Mouse (Mus musculus) brain, adult 10 weeks (tissue): ENCODE results near the gene Zbtb7b. TPM values are rescaled to one million over a fixed set of nuclear protein-coding genes. Genes with fewer than 3 reads are reported as not detected.

ENCODE experiments used
- polyA plus RNA-seq: library from polyadenylated mRNA; stranded (reverse); fragments of 350-450 nt; fragmentation: Illumina TruSeq; extraction: RNeasy Lipid Tissue Mini Kit (QIAGEN cat#74804); gene quantifications from one replicate; pipeline ENCODE4 v1.2.3, GENCODE M21; 2015; ENCODE audit warnings: low read depth, low replicate concordance

Gene Zbtb7b
- polyA plus RNA-seq: 17.3 TPM

GRCm38 (mm10) chr3:89394006-89394893 lies at the start of gene Zbtb7b:
Gene Zbtb7b (minus strand): TSS chr3:89394776.

DNA sequence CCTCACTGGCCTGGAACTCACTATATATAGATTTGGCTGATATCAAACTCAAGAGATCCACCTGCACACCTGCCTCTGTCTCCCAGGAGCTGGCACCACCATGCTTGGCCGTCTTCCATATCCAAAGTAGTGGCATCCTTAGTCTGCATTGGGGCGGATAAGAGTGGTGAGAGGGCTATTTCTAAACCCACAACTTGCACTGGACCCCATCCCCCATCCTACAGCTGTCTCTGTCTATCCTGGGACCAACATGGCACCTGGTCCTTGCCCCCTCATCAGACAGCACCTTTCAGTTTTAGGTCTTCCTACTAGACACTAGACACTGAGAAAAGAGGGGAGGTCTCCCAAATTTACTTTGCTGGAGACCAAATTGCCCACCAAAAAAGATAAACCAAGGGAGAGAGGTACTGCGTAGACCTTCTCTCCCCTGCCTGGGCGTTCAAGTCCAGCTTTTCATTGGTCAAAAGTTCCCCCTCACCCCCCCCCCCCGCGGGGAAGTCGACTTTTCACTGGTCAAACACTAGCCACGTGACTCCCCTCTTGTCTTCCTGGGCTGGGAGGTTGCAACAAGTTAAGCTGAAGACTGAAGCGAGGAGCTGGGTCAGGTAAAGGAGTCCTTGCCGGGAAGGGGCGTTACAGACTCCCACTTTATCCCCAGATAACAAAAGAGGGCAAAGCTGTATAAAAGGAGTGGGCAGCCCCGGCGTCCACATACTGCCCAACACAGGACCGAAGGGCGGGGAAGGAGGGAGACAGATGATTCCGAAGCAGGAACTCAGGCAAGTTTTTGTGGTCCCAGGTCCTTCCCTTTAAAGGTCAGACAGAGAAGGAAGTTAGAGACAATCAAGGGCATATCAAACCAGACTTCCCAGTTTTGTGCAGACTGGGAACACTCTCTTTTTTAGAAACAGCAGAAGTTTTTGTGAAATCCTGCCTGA lies 41.9 kb upstream of the Zbtb7b start, which contains the start of gene Pbxip1:
Gene Pbxip1, plus strand, starts transcription at position 531 of the 938 bp plus-strand sequence.

DNA sequence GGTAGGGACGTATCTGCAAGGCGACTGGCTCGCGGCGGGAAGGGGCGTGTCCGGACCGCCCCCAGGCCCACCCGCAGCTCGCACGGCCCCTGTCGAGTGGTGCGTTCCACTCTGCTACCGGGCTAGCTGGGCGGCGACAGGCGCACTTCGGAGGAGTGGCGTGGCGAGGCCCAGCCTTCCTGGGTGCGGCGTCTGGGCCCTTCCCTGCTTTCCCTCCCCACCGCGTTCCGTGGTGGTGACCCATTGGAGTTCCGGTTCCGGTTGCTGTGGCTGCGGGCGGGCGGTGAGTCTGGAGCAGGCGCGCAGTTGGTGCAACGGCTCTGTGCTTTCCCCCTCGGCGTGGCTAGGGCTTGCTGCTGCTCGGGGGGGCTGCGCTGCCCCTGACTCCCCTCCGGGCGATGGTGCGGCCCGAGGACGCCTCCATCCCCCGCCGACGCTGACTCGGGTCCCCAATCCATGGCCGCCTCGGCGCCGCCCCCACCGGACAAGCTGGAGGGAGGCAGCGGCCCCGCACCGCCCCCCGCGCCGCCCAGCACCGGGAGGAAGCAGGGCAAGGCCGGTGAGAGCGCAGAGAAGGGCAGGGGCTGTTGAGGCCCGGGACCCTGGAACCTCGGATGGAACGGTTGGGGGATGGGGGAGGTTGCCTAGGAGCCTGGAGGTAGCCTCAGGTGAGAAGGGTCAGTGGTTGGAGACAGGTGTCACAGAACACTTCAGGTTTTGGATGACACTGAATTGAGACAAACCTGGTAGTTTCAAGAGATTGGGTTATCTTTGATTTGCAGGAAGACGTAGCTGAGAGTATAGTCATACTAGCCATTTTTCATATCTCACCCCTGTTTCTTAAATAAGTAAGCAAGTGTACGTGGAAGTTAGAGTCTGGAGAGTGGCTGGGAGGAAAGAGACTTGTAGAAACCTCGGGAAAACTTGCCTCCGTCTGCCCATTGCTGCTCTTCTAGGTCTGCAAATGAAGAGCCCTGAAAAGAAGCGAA lies 35.9 kb upstream of the Zbtb7b start, which contains the start of gene Pygo2:
Gene Pygo2, plus strand, starts transcription at position 44 of the 989 bp plus-strand sequence.

DNA sequence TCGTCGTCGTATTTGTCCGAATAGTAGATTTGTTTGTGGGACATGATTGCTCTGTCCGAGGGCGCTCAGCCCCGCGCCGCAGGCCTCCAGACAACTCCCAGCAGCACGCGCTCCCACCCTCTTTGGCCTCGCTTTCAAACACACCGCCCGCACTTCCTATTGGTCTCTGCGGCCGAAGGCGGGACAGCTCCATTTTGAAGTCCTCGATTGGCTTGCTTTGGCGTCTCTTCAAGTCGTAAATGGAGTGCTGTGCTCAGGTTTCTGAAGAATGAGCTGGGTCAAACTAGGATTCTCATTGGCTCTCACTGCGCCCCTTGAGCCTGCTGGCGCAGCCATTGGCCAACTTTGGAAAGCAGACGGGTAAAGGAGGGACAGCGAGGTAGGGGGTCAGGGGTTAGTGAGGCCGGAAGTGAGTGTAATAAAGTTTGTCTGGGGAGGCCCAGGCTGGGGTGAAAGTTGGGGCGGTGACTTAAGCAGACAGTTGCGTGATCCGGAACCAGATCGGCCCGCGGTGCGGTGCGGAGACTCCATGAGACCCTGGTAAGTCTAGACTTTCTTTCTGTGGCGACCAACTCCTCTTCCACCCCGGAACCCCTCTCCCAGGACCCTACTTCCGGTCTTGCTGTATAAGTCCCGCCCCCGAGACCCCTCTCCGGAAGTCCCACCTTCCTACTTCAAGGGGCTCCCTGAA lies 23.7 kb upstream of the Zbtb7b start, which contains the start of the genes Cks1b and Shc1:
Gene Cks1b, minus strand, starts transcription at position 214 of the 691 bp plus-strand sequence.
Gene Shc1, plus strand, starts transcription at position 274 of the 691 bp plus-strand sequence.

DNA sequence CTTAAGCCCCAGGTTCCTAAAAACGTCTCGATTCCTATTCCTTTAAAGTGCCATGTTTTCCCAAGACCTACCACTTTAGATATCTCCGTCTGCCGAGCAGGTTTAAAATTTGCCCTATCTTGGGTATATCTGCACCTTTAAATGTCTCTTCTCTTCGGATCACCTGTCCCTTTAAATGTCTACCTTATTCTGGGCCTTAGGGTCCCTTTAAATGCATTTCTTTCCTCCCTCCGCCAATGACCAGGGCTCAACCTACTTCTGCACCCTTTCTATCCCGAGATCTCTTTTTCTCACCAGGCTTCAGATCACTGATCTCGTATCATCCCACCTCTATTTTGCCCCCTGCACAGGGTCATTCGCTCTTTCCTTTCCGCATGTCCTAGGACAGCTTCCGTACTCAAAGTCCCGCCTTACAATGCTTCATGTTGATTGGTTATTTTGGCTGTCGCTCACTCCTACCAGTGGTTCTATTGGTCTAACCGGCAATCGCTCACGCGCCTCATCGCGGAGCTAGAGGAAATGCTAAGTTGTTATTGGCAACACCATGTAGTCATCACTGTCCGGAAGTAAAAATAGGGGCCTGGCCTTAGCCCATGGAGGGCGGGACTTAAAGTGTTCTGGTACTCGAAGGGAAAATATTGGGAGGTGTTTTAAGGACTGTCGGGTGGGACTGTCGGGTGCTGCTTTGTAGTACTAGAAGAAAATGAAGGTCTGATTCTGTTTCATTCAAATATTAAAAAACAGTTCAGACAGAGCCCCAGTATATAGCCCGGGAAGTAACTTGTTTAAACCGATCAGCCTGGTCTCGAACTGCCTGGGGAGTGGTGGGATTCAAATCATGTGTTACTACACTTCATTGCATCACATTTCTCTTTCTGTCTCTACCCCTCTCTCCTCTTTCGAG lies 17.2 kb upstream of the Zbtb7b start, which contains the start of gene Flad1:
Gene Flad1, minus strand, starts transcription at position 381 of the 904 bp plus-strand sequence.

GRCm38 (mm10) chr3:89402693-89403092 lies 8.1 kb upstream of the Zbtb7b start, which contains the start of gene Lenep:
Gene Lenep (minus strand): TSS chr3:89402793.

GRCm38 (mm10) chr3:89365153-89365485 lies 29.5 kb downstream of the Zbtb7b start, which contains the start of gene Dcst1:
Gene Dcst1 (minus strand): TSS chr3:89365253.

DNA sequence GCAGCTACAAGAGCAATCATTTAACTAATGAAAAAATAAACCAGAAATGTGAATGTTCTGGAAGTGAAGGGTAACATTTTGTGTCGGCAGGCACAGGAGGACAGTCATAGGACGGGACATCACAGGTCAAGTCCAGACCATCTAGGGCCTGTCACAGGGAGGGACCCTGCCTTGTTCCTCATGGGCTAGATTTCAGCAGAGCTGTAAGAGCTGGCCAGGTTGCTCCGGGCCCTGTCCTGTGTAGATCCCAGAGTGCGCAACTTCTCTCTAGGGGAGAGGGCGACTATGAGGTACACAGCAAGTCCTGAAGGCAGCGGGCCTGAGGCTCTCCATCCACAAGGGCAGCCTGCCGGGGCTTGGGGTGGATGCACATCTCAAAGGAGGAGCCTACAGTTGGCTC lies 32.9 kb downstream of the Zbtb7b start, which contains the start of gene Dcst2:
Gene Dcst2, plus strand, starts transcription at position 301 of the 400 bp plus-strand sequence.

DNA sequence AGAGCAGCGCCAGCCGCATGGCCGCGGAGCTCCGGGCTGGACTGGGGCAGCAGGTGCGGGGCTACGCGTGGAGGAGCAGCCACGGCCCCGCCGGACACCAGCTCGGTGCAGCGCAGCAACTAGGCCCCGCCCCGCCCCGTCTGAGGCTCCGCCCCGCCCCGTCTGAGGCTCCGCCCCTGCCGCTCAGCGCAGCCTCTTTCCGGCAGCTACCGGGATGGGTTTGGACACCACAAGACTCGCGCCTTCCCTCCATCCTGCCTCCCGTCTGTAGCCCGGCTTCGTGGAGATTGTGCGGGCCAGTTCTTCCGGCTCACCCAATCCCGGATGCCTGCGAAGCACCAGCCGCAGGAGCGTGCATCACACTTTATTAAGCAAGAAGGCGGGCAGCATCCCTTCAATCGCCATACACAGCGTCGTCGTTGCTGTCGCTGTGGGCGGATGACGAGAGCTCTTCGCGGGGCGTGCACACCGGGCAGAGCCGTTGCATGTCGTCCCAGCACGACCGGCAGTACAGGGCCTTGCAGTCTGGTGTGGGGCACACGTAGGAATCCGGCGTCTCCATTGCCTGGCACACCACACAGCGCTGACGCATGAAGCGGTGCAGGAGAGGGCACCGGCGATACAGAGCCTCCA lies 44.6 kb downstream of the Zbtb7b start, which contains the start of gene Adam15:
Gene Adam15, minus strand, starts transcription at position 128 of the 633 bp plus-strand sequence.

DNA sequence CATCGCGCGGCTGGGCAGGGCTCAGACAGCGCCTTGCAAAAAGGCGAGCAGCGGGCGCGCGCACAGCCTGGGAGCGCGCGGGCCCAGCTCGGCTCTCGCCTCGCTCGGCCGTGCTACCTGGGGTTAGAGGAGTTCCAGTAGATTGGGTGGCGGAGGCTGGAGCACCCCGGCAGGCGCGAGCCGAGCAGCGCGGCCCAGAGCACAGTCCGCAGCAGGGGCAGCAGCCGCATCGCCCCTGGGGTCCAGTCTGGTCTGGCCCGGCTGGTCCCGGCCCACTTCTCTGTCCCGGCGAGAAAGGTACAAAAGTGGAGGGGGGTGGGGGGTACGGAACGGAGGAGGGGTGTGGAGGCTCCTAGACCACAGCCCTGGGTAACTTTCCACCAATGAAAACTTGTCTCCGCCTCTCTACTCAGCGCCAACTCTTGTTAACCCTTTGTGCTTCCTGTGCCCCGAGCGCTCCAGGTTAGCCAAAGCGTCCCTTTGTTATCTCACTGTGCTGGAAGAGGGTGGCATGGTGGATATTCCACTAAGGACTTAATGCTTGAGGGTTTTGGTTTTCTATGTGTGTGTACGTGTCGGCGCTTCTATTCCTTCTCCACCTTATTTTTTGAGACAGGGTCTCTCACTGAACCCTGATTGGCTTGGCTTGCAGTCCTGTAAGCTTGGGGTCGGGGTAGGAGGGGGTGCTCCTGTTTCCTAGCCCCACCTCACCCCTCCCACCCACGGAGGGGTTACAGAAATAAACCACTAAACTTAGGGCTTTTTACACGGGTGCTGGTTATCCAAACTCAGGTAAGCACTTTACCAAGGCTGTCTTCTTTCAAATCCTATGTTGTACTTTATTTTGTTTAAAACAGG lies 56.6 kb downstream of the Zbtb7b start, which contains the start of gene Efna4:
Gene Efna4, minus strand, starts transcription at position 308 of the 858 bp plus-strand sequence.

Other genes starting within 250 kb of the Zbtb7b start
- gene Hcn3, start 234.6 kb downstream of the Zbtb7b start, polyA plus RNA-seq: 8.9 TPM
- gene Clk2, start 230.0 kb downstream of the Zbtb7b start, polyA plus RNA-seq: 35.8 TPM
- gene Scamp3, start 217.3 kb downstream of the Zbtb7b start, polyA plus RNA-seq: 70.0 TPM
- gene Fam189b, start 211.6 kb downstream of the Zbtb7b start, polyA plus RNA-seq: 38.8 TPM
- gene Gba, start 191.8 kb downstream of the Zbtb7b start, polyA plus RNA-seq: 53.9 TPM
- 26.1 TPM for gene Thbs3, start 179.6 kb downstream of the Zbtb7b start, polyA plus RNA-seq
- gene Mtx1, start 167.7 kb downstream of the Zbtb7b start, polyA plus RNA-seq: 99.5 TPM
- gene Muc1, start 165.7 kb downstream of the Zbtb7b start, polyA plus RNA-seq: 0.33 TPM
- gene Krtcap2, start 148.8 kb downstream of the Zbtb7b start, polyA plus RNA-seq: 68.5 TPM
- 53.6 TPM for gene Trim46, start 148.5 kb downstream of the Zbtb7b start, polyA plus RNA-seq
- gene Dpm3, start 135.4 kb downstream of the Zbtb7b start, polyA plus RNA-seq: 107 TPM
- 61.6 TPM for gene Slc50a1, start 124.2 kb downstream of the Zbtb7b start, polyA plus RNA-seq
- 9.0 TPM for gene Efna1, start 113.6 kb downstream of the Zbtb7b start, polyA plus RNA-seq
- 43.7 TPM for gene Efna3, start 71.8 kb downstream of the Zbtb7b start, polyA plus RNA-seq
- gene Efna4, start 56.7 kb downstream of the Zbtb7b start, polyA plus RNA-seq: not detected
- gene Adam15, start 44.8 kb downstream of the Zbtb7b start, polyA plus RNA-seq: 137 TPM
- 0.19 TPM for gene Dcst2, start 32.8 kb downstream of the Zbtb7b start, polyA plus RNA-seq
- gene Dcst1, start 29.5 kb downstream of the Zbtb7b start, polyA plus RNA-seq: not detected
- 5.2 TPM for gene Lenep, start 8.0 kb upstream of the Zbtb7b start, polyA plus RNA-seq
- gene Flad1, start 17.1 kb upstream of the Zbtb7b start, polyA plus RNA-seq: 29.1 TPM
- gene Cks1b, start 23.6 kb upstream of the Zbtb7b start, polyA plus RNA-seq: 4.6 TPM
- gene Shc1, start 23.7 kb upstream of the Zbtb7b start, polyA plus RNA-seq: 11.6 TPM
- gene Pygo2, start 35.4 kb upstream of the Zbtb7b start, polyA plus RNA-seq: 35.5 TPM
- gene Pbxip1, start 41.9 kb upstream of the Zbtb7b start, polyA plus RNA-seq: 34.8 TPM
- gene Pmvk, start 59.8 kb upstream of the Zbtb7b start, polyA plus RNA-seq: 72.8 TPM
- gene Kcnn3, start 125.4 kb upstream of the Zbtb7b start, polyA plus RNA-seq: 12.7 TPM